Mouse (Mus musculus) hindbrain, embryonic 11.5 days (tissue): ENCODE measurements around the gene Gm20379. TPM values are rescaled to one million over a fixed set of nuclear protein-coding genes. Genes with fewer than 3 reads are reported as not detected.

Experiments used
- ATAC-seq: fragments of 200-750 bp; cut with Nextera tagmentation; 2 replicates; pipeline ENCODE4 v1.8.0; 2017; ENCODE audit warnings: mild to moderate bottlenecking, moderate TSS enrichment, moderate library complexity; ENCODE audit not compliant: low FRiP score
- DNase-seq: peaks from one replicate; pipeline ENCODE4 v3.0.0-alpha.2; 2015; ENCODE audit warnings: low spot score
- H3K27ac ChIP-seq: fragments of 300-500 bp; sonication (generic); 2 replicates; pipeline ENCODE4 v1.5.1; 2014; ENCODE audit warnings: mild to moderate bottlenecking, low read depth, low read length
- H3K27me3 ChIP-seq: fragments of 300-500 bp; sonication (generic); 2 replicates; pipeline ENCODE4 v1.6.1; 2014; ENCODE audit warnings: mild to moderate bottlenecking, low read length, moderate library complexity, mixed read lengths; ENCODE audit not compliant: control insufficient read depth, insufficient read depth
- H3K36me3 ChIP-seq: fragments of 300-500 bp; sonication (generic); 2 replicates; pipeline ENCODE4 v1.6.1; 2014; ENCODE audit warnings: mild to moderate bottlenecking, low read length, moderate library complexity, mixed read lengths; ENCODE audit not compliant: control insufficient read depth, insufficient read depth
- H3K4me1 ChIP-seq: fragments of 300-500 bp; sonication (generic); replicated peaks from 2 replicates; pipeline ENCODE4 v1.6.1; 2014; ENCODE audit warnings: low read length, mixed read lengths; ENCODE audit not compliant: control insufficient read depth, insufficient read depth
- H3K4me2 ChIP-seq: fragments of 300-500 bp; sonication (generic); replicated peaks from 2 replicates; pipeline ENCODE4 v1.6.1; 2014; ENCODE audit warnings: mild to moderate bottlenecking, low read depth, low read length
- H3K4me3 ChIP-seq: fragments of 300-500 bp; sonication (generic); 2 replicates; pipeline ENCODE4 v1.5.1; 2014; ENCODE audit warnings: low read depth, low read length
- H3K9ac ChIP-seq: fragments of 300-500 bp; sonication (generic); 2 replicates; pipeline ENCODE4 v1.6.1; 2014; ENCODE audit warnings: low read depth, low read length
- H3K9me3 ChIP-seq: fragments of 300-500 bp; sonication (generic); 2 replicates; pipeline ENCODE4 v1.6.1; 2016; ENCODE audit warnings: low read length; ENCODE audit not compliant: control insufficient read depth
- WGBS: fragments of 180-500 bp; shearing (Covaris S2); extraction: QIAGEN DNeasy Blood & Tissue Kit; methylation state at CpG from one replicate; pipeline ENCODE4 v1.1.7; 2014; 5-methylcytosine and 5-hydroxymethylcytosine counted together
- polyA plus RNA-seq: library from polyadenylated mRNA; unstranded; fragments of >200 nt; fragmentation: Nextera tagmentation; extraction: Ambion mirVana; gene quantifications from 2 replicates; pipeline ENCODE4 v1.2.1, GENCODE M21; 2014

Gene Gm20379
- polyA plus RNA-seq, 1 experiment from 2014 or later = 1.1 TPM

GRCm38 (mm10) chr13:92326030-92326429, 20.2 kb downstream of the Gm20379 start:
- no peak overlapping the region for H3K27ac ChIP-seq
- no peak overlapping the region for H3K4me2 ChIP-seq
- H3K9ac ChIP-seq = no peak overlapping the region
- no peaks in the 10 kb centered on the region for H3K27me3 ChIP-seq
- no peaks in the 10 kb centered on the region for H3K36me3 ChIP-seq
- H3K4me1 ChIP-seq = no peaks in the 10 kb centered on the region
- ATAC-seq (no peak), DNase-seq (no peak)
- 70% methylated on average over 5 of the region's 5 CpGs for WGBS
- H3K9me3 ChIP-seq = no peaks in the 10 kb centered on the region
- H3K4me3 ChIP-seq = no peak overlapping the region

GRCm38 (mm10) chr13:92328000-92328399, 22.2 kb downstream of the Gm20379 start:
- H3K27me3 ChIP-seq = no peaks in the 10 kb centered on the region
- no peaks in the 10 kb centered on the region for H3K36me3 ChIP-seq
- DNase-seq (no peak), ATAC-seq (no peak)
- no peak overlapping the region for H3K9ac ChIP-seq
- H3K9me3 ChIP-seq = no peaks in the 10 kb centered on the region
- no peak overlapping the region for H3K4me2 ChIP-seq
- no peaks in the 10 kb centered on the region for H3K4me1 ChIP-seq
- no peak overlapping the region for H3K27ac ChIP-seq
- no peak overlapping the region for H3K4me3 ChIP-seq
- WGBS = 89% methylated on average over 2 of the region's 2 CpGs

GRCm38 (mm10) chr13:92330621-92331020, 24.8 kb downstream of the Gm20379 start:
- ATAC-seq = no peak
- Histone ChIP-seq H3K4me3 (no peak overlapping the region), H3K9me3 (no peaks in the 10 kb centered on the region), H3K36me3 (no peaks in the 10 kb centered on the region), H3K27ac (no peak overlapping the region), H3K4me1 (no peaks in the 10 kb centered on the region), H3K4me2 (no peak overlapping the region), H3K9ac (no peak overlapping the region), H3K27me3 (no peaks in the 10 kb centered on the region)
- WGBS = 96% methylated on average over 3 of the region's 3 CpGs
- no peak for DNase-seq

- no peaks in the 10 kb centered on the region for H3K9me3 ChIP-seq
- no peaks in the 10 kb centered on the region for H3K4me1 ChIP-seq
- no peak overlapping the region for H3K4me2 ChIP-seq
- no peaks in the 10 kb centered on the region for H3K36me3 ChIP-seq
- H3K4me3 ChIP-seq = no peak overlapping the region
- H3K9ac ChIP-seq = no peak overlapping the region
- no peak for DNase-seq
- H3K27ac ChIP-seq = no peak overlapping the region
- ATAC-seq = no peak
- H3K27me3 ChIP-seq = no peaks in the 10 kb centered on the region
- 92% methylated on average over 15 of the region's 15 CpGs for WGBS
Observed at GRCm38 (mm10) chr13:92332103-92332879, 26.5 kb downstream of the Gm20379 start.

- Histone ChIP-seq H3K4me3 (no peak overlapping the region), H3K27ac (no peak overlapping the region), H3K36me3 (no peaks in the 10 kb centered on the region; the same call in 1 of the 2 replicates), H3K27me3 (no peaks in the 10 kb centered on the region), H3K4me2 (no peak overlapping the region), H3K4me1 (no peaks in the 10 kb centered on the region), H3K9me3 (no peaks in the 10 kb centered on the region), H3K9ac (no peak overlapping the region)
- DNase-seq (no peak), ATAC-seq (no peak)
- 100% methylated on average over 1 of the region's 1 CpGs for WGBS
Observed at GRCm38 (mm10) chr13:92336857-92337256, 31.1 kb downstream of the Gm20379 start.

DNA sequence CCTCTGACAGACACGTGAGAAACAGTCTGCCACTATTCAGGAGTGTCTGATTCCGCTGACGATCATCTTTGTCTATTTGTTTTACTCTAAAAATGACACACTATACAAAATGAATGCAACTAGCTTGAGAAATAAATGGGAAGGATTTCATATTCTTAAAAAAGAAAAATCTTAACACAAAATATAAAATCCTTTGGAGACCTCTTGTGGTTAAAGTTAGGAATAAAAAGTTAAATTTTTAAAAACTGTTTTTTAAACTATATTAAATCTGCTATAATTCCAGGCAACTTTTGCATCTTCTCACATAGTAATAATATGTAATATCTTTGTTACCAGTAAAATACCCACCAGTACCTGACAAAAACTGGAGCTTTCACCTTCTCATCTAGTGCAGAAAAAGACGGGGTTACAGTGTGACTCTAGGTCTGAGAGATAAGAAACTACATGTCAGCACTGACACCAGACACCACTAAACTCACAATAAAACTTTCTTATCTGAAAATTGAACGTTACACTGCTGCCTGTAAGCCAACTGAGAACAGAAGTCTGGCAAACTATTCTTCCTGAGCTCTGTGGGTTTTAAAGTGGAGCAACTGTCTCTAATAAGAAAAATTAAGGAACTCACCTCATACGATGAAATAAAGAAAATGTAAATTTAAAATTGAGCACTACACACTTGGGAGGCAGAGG, 32.1 kb downstream of the Gm20379 start:
- DNase-seq (no peak), ATAC-seq (no peak)
- WGBS = 91% methylated on average over 6 of the region's 6 CpGs
- Histone ChIP-seq H3K27me3 (no peaks in the 10 kb centered on the region), H3K4me3 (no peak overlapping the region), H3K4me1 (no peaks in the 10 kb centered on the region), H3K27ac (no peak overlapping the region), H3K36me3 (no peaks in the 10 kb centered on the region; the same call in 1 of the 2 replicates), H3K4me2 (no peak overlapping the region), H3K9me3 (no peaks in the 10 kb centered on the region), H3K9ac (no peak overlapping the region)

DNA sequence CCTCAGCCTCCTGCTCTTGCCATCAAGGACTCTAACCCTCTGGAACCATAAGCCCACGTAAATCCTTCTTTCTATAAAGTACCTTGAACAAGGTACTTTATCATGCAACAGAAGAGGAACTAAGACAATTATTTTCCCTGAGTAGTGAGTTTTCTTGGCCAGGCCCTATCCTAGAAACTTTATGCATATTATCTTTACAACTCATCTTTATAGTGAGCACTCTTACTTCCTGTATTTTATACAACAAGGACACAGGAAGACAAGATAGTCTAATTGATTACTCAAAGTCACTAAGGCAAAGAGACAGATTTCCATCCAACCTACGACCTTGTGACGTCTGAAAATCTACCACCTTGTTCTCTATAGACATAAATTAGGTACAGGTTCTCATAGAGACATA, 34.0 kb downstream of the Gm20379 start:
- Histone ChIP-seq H3K4me3 (no peak overlapping the region), H3K27me3 (no peaks in the 10 kb centered on the region), H3K27ac (no peak overlapping the region), H3K4me1 (no peaks in the 10 kb centered on the region), H3K4me2 (no peak overlapping the region), H3K9ac (no peak overlapping the region), H3K9me3 (no peaks in the 10 kb centered on the region), H3K36me3 (no peaks in the 10 kb centered on the region; the same call in 1 of the 2 replicates)
- WGBS = 90% methylated on average over 3 of the region's 3 CpGs
- DNase-seq = no peak
- ATAC-seq = no peak

DNA sequence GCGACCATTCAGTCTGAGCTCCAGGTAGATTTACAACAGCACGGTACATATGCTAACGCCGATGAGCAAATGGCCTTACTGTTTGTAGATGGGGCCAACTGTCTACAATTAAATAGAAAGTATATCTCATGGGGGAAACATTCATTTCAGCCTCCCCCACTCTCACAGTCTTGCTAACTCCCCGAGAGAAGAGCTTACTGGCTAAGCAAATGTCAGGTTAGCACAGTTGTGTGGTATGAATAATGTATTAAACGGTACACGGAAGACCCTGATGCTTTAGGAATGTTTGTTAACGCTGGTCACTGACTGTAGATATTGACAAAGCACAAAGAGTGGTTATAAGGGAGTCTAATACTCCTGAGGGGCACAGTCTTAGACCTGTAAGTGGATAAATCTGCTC, 38.3 kb downstream of the Gm20379 start:
- ATAC-seq (no peak), DNase-seq (no peak)
- Histone ChIP-seq H3K4me1 (no peaks in the 10 kb centered on the region), H3K36me3 (no peaks in the 10 kb centered on the region; the same call in 1 of the 2 replicates), H3K27ac (no peak overlapping the region), H3K27me3 (no peaks in the 10 kb centered on the region), H3K9ac (no peak overlapping the region), H3K4me3 (no peak overlapping the region), H3K4me2 (no peak overlapping the region), H3K9me3 (no peaks in the 10 kb centered on the region)
- 97% methylated on average over 8 of the region's 8 CpGs for WGBS

DNA sequence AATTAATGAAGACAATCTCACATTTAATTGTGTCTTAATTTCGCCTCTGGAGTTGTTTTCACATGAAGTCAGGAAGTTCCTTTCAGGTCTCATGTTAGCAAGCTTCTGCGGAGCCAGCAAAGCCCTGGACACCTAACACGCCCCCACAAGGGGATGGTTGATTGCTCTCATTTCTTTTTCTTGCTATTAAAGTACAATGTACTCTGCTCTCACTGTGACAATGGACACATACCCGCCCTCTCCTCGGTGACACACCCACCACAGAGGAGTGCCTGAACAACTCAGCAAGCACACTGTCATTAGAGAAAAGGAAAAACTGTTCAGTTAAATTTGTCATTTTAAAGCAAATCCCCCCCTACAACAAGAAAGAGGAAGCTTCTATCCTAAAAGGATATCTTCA, 40.6 kb downstream of the Gm20379 start:
- no peaks in the 10 kb centered on the region for H3K9me3 ChIP-seq
- H3K4me1 ChIP-seq = no peaks in the 10 kb centered on the region
- WGBS = 80% methylated on average over 5 of the region's 5 CpGs
- no peaks in the 10 kb centered on the region; the same call in 1 of the 2 replicates for H3K36me3 ChIP-seq
- H3K4me2 ChIP-seq = no peak overlapping the region
- no peaks in the 10 kb centered on the region for H3K27me3 ChIP-seq
- ATAC-seq (no peak), DNase-seq (no peak)
- no peak overlapping the region for H3K4me3 ChIP-seq
- no peak overlapping the region for H3K9ac ChIP-seq
- no peak overlapping the region for H3K27ac ChIP-seq
